Mouse (Mus musculus) urinary bladder, adult 18-20 months (tissue): ENCODE results near the gene B4galt3.
A peak's percentile ranks its signal among the peaks of the same experiment; 100 is the strongest.

Experiments used
- DNase-seq, 2 experiments: peaks; one replicate each; pipeline ENCODE4 v3.0.0; 2022; ENCODE audit warnings: low spot score in 2 of 2, mixed read lengths in 2 of 2

B4galt3 gene

GRCm38 (mm10) chr1:171263666-171264461, 6.3 kb upstream of the B4galt3 start:
- DNase-seq: no peak

- DNase-seq: no peak
Observed at GRCm38 (mm10) chr1:171265971-171266744, 4.0 kb upstream of the B4galt3 start.

- no peak for DNase-seq
Observed at GRCm38 (mm10) chr1:171268341-171268740, 1.8 kb upstream of the B4galt3 start.

GRCm38 (mm10) chr1:171270573-171270900, 409 bp downstream of the B4galt3 start:
- peak; percentile 55 to 70 for DNase-seq

GRCm38 (mm10) chr1:171271196-171271595, 1.1 kb downstream of the B4galt3 start:
- no peak for DNase-seq

GRCm38 (mm10) chr1:171271622-171272021, 1.5 kb downstream of the B4galt3 start:
- DNase-seq: no peak

- no peak for DNase-seq
Observed at GRCm38 (mm10) chr1:171272086-171272485, 2.0 kb downstream of the B4galt3 start.

- no peak for DNase-seq
Observed at GRCm38 (mm10) chr1:171274171-171274570, 4.0 kb downstream of the B4galt3 start.

GRCm38 (mm10) chr1:171275144-171275734, 5.1 kb downstream of the B4galt3 start:
- peak in 1 of 2 experiments; percentile 65 for DNase-seq

- DNase-seq: no peak
Observed at GRCm38 (mm10) chr1:171276110-171276748, 6.1 kb downstream of the B4galt3 start.

GRCm38 (mm10) chr1:171277736-171278135, 7.6 kb downstream of the B4galt3 start:
- no peak for DNase-seq

- DNase-seq: no peak
Observed at GRCm38 (mm10) chr1:171278436-171278835, 8.3 kb downstream of the B4galt3 start.

- DNase-seq: no peak
Observed at GRCm38 (mm10) chr1:171279012-171279705, 9.0 kb downstream of the B4galt3 start.

- DNase-seq: no peak
Observed at GRCm38 (mm10) chr1:171279721-171280120, 9.6 kb downstream of the B4galt3 start.

- no peak for DNase-seq
Observed at GRCm38 (mm10) chr1:171280250-171280915, 10.3 kb downstream of the B4galt3 start.

GRCm38 (mm10) chr1:171280916-171281527, 10.9 kb downstream of the B4galt3 start, which contains the start of gene Ppox:
TSS of gene Ppox (minus strand) at chr1:171281186.
- peak; percentile 73 to 93 for DNase-seq

GRCm38 (mm10) chr1:171281528-171281923, 11.4 kb downstream of the B4galt3 start:
- peak; percentile 67 to 88 for DNase-seq

GRCm38 (mm10) chr1:171282086-171282805, 12.1 kb downstream of the B4galt3 start:
- DNase-seq: peak in 1 of 2 experiments; percentile 0
